ENCODE assay signal across 12 mouse cellular contexts in the genomic region with DNA sequence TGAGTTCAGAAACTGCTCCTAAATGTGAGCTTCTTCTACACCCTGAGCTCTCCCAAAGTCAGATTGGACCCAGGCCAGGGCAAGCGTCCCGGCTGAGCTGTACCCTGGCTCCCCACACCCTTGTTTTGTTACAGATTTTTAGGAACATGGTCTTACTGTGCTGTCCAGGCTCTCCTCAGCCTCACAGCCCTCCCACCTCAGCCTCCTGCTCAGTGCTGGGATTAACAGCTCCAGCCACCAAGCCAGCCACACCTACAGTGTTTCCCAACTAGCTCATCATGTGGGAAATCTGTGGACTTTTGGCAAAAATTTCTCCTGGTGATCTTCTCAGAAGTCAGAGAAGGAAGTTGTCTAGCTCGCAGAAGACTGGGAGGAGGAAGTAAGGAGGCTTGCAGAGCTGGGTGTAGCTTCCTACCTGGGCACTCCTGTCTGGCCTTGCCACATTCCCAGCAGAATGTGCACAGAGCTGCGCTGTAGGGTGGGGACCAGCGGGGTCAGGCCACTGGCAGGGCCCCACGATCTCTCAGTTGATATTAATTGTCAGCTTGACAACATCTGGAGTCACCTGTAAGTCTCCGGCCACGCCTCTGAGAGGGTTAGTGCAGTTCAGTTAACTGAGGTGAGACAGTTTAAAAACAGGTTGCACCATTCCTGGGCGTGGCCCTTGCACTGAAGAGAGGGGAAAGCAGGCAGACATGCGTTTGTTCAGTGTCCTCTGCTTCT. TPM values are rescaled to one million over a fixed set of nuclear protein-coding genes. Genes with fewer than 3 reads are reported as not detected.
DNase-seq lines count a peak whose midpoint lies in the region; ATAC-seq and TF ChIP-seq lines count a peak whose summit lies in the region.
"Had no signal": no experiment of that assay in that cellular context is flagged by ENCODE, and none has a peak within 500 bp of the region (broad histone marks: within the 10 kb centered on the region; RNA-seq: fewer than 3 reads in every experiment).

No protein-coding gene starts in this region.

- 38% methylated on average over 10 of the region's 10 CpGs for WGBS in bone marrow, adult 2 months
- 84% methylated on average over 10 of the region's 10 CpGs for WGBS in heart, embryonic 15.5 days
- WGBS in midbrain, embryonic 14.5 days: 95% methylated on average over 10 of the region's 10 CpGs

- no peak overlapping the region for H3K9ac ChIP-seq in heart, embryonic 15.5 days
- H3K9ac ChIP-seq in midbrain, embryonic 14.5 days (replicated peaks; ENCODE audit: low read length): no peak overlapping the region
- H3K9ac ChIP-seq: forebrain, embryonic 13.5 days had no signal

- TF ChIP-seq CTCF in bone marrow, adult 2 months (IDR thresholded peaks at IDR 0.05; ENCODE audit: control insufficient read depth, insufficient read depth, low read length): no peak

- H3K9me3 ChIP-seq in heart, embryonic 15.5 days (replicated peaks): no peaks in the 10 kb centered on the region
- H3K9me3 ChIP-seq in midbrain, embryonic 14.5 days (ENCODE audit: control insufficient read depth, low read length): no peaks in the 10 kb centered on the region
- H3K9me3 ChIP-seq: forebrain, embryonic 13.5 days had no signal

- no peak overlapping the region for H3K4me3 ChIP-seq in bone marrow, adult 2 months (replicated peaks; ENCODE audit: control insufficient read depth, low read depth, low read length)
- H3K4me3 ChIP-seq in heart, embryonic 15.5 days: no peak overlapping the region
- H3K4me3 ChIP-seq in midbrain, embryonic 14.5 days (replicated peaks; ENCODE audit: low read depth, low read length): no peak overlapping the region
- H3K4me3 ChIP-seq: forebrain, embryonic 13.5 days had no signal

- TF ChIP-seq POLR2A in bone marrow, adult 2 months (IDR thresholded peaks at IDR 0.05; ENCODE audit: borderline replicate concordance, control insufficient read depth, low read depth, low read length): no peak

- H3K4me2 ChIP-seq in heart, embryonic 15.5 days: no peak overlapping the region
- H3K4me2 ChIP-seq in midbrain, embryonic 14.5 days (ENCODE audit: low read length): no peak overlapping the region
- H3K4me2 ChIP-seq: forebrain, embryonic 13.5 days had no signal

- no peak for ATAC-seq in heart, embryonic 15.5 days (replicated peaks; ENCODE audit: insufficient number of reproducible peaks, insufficient read depth, low FRiP score, low read depth)
- no peak for ATAC-seq in midbrain, embryonic 14.5 days (ENCODE audit: low FRiP score, low TSS enrichment)
- ATAC-seq: forebrain, embryonic 13.5 days; Patski had no signal

- peaks cover 4% of the 10 kb centered on the region for H3K4me1 ChIP-seq in bone marrow, adult 2 months (ENCODE audit: control insufficient read depth, insufficient read depth, low read length)
- peaks cover 37% of the 10 kb centered on the region for H3K4me1 ChIP-seq in heart, embryonic 15.5 days (replicated peaks)
- H3K4me1 ChIP-seq in midbrain, embryonic 14.5 days (ENCODE audit: control insufficient read depth, insufficient read depth, low read length): no peaks in the 10 kb centered on the region
- H3K4me1 ChIP-seq: forebrain, embryonic 13.5 days had no signal

- H3K27me3 ChIP-seq in heart, embryonic 15.5 days: no peaks in the 10 kb centered on the region
- H3K27me3 ChIP-seq in midbrain, embryonic 14.5 days (ENCODE audit: control insufficient read depth, insufficient read depth, low read length): no peaks in the 10 kb centered on the region
- H3K27me3 ChIP-seq: forebrain, embryonic 13.5 days; Patski had no signal

- peak; percentile 55 for DNase-seq in adrenal gland, postnatal 10 days
- no peak for DNase-seq in adrenal gland, postnatal 4 days (ENCODE audit: low spot score in 2 of 2)
- peak; percentile 67 for DNase-seq in lung, postnatal 14 days
- DNase-seq in midbrain, embryonic 14.5 days: no peak
- DNase-seq in frontal cortex, adult 2 months (ENCODE audit: extremely low spot score in 1 of 2, low spot score in 1 of 2): no peak
- DNase-seq in kidney, postnatal 36 days: no peak
- DNase-seq: cerebellum, adult 8-10 months; kidney, adult 8-10 months had no signal

- H3K36me3 ChIP-seq in heart, embryonic 15.5 days: peaks cover 40% of the 10 kb centered on the region
- peaks cover 96% of the 10 kb centered on the region for H3K36me3 ChIP-seq in midbrain, embryonic 14.5 days (ENCODE audit: control insufficient read depth, insufficient read depth, low read length)

- H3K27ac ChIP-seq in bone marrow, adult 2 months (ENCODE audit: control insufficient read depth, insufficient read depth, low read depth, low read length, poor library complexity): peak overlapping the region; percentile 84
- H3K27ac ChIP-seq in heart, embryonic 15.5 days: peak overlapping the region; percentile 35; the same call in 1 of the 2 replicates
- H3K27ac ChIP-seq in midbrain, embryonic 14.5 days (replicated peaks; ENCODE audit: low read depth, low read length): no peak overlapping the region
- H3K27ac ChIP-seq: forebrain, embryonic 13.5 days had no signal

RNA-seq across cellular contexts. Expression of a gene that starts 16.9 kb away (rescaled TPM):
- 10 to 100 TPM; 27.3 to 28.2 TPM for total RNA-seq in adrenal gland, postnatal 10 days (2021)
- total RNA-seq in adrenal gland, postnatal 4 days (2021): 10 to 100 TPM; 36.9 to 37.8 TPM
- 3.4 and 5.6 TPM in 2 replicates for polyA plus RNA-seq in bone marrow, adult 2 months (2011; ENCODE audit: insufficient read depth, insufficient read length, low replicate concordance, missing spikeins)
- polyA plus RNA-seq in heart, embryonic 15.5 days (2015; fragmentation: Nextera tagmentation; extraction: Ambion mirVana): 11.6 and 16.3 TPM in 2 replicates
- 9.5 and 9.8 TPM in 2 replicates for polyA plus RNA-seq in midbrain, embryonic 14.5 days (2014; fragmentation: Nextera tagmentation; extraction: Ambion mirVana)
- 11.8 and 13.0 TPM in 2 replicates for polyA plus RNA-seq in frontal cortex, adult 2 months (2012; rRNA removed)

RNA-seq across cellular contexts. Expression of a gene that starts 25.3 kb away (rescaled TPM):
- under 1 TPM; 0.45 to 0.67 TPM for total RNA-seq in adrenal gland, postnatal 10 days (2021)
- under 1 TPM; 0.50 to 0.62 TPM for total RNA-seq in adrenal gland, postnatal 4 days (2021)
- 0.97 and 2.3 TPM in 2 replicates for polyA plus RNA-seq in bone marrow, adult 2 months (2011; ENCODE audit: insufficient read depth, insufficient read length, low replicate concordance, missing spikeins)
- polyA plus RNA-seq in heart, embryonic 15.5 days (2015; fragmentation: Nextera tagmentation; extraction: Ambion mirVana): not detected in 2 replicates
- polyA plus RNA-seq in midbrain, embryonic 14.5 days (2014; fragmentation: Nextera tagmentation; extraction: Ambion mirVana): 0.16 and 0.43 TPM in 2 replicates
- polyA plus RNA-seq in frontal cortex, adult 2 months (2012; rRNA removed): 0.46 and 0.55 TPM in 2 replicates
- polyA plus RNA-seq: forebrain, embryonic 13.5 days had no signal

RNA-seq across cellular contexts. Expression of a gene that starts 29.5 kb away (rescaled TPM):
- total RNA-seq in adrenal gland, postnatal 10 days (2021): 100 to 1,000 TPM in 1 of 2 experiments, 10 to 100 TPM in 1; 98.0 to 102 TPM
- total RNA-seq in adrenal gland, postnatal 4 days (2021): 10 to 100 TPM; 59.8 to 65.6 TPM
- 11.2 and 25.5 TPM in 2 replicates for polyA plus RNA-seq in bone marrow, adult 2 months (2011; ENCODE audit: insufficient read depth, insufficient read length, low replicate concordance, missing spikeins)
- polyA plus RNA-seq in heart, embryonic 15.5 days (2015; fragmentation: Nextera tagmentation; extraction: Ambion mirVana): 26.6 and 29.0 TPM in 2 replicates
- polyA plus RNA-seq in midbrain, embryonic 14.5 days (2014; fragmentation: Nextera tagmentation; extraction: Ambion mirVana): 43.6 and 44.4 TPM in 2 replicates
- polyA plus RNA-seq in frontal cortex, adult 2 months (2012; rRNA removed): 30.8 and 34.1 TPM in 2 replicates

RNA-seq across cellular contexts. Expression of a gene that starts 34.2 kb away (rescaled TPM):
- total RNA-seq in adrenal gland, postnatal 10 days (2021): 10 to 100 TPM; 32.9 to 35.0 TPM
- total RNA-seq in adrenal gland, postnatal 4 days (2021): 10 to 100 TPM; 27.3 to 27.5 TPM
- 15.3 and 23.6 TPM in 2 replicates for polyA plus RNA-seq in bone marrow, adult 2 months (2011; ENCODE audit: insufficient read depth, insufficient read length, low replicate concordance, missing spikeins)
- polyA plus RNA-seq in heart, embryonic 15.5 days (2015; fragmentation: Nextera tagmentation; extraction: Ambion mirVana): 34.5 and 38.8 TPM in 2 replicates
- 92.9 and 100 TPM in 2 replicates for polyA plus RNA-seq in midbrain, embryonic 14.5 days (2014; fragmentation: Nextera tagmentation; extraction: Ambion mirVana)
- 52.0 and 56.0 TPM in 2 replicates for polyA plus RNA-seq in frontal cortex, adult 2 months (2012; rRNA removed)

RNA-seq across cellular contexts. Expression of a gene that starts 42.3 kb away (rescaled TPM):
- 1 to 10 TPM; 6.6 to 7.1 TPM for total RNA-seq in adrenal gland, postnatal 10 days (2021)
- total RNA-seq in adrenal gland, postnatal 4 days (2021): 10 to 100 TPM; 10.3 to 11.9 TPM
- 12.6 and 14.3 TPM in 2 replicates for polyA plus RNA-seq in bone marrow, adult 2 months (2011; ENCODE audit: insufficient read depth, insufficient read length, low replicate concordance, missing spikeins)
- polyA plus RNA-seq in heart, embryonic 15.5 days (2015; fragmentation: Nextera tagmentation; extraction: Ambion mirVana): 16.6 and 20.0 TPM in 2 replicates
- 19.2 and 19.6 TPM in 2 replicates for polyA plus RNA-seq in midbrain, embryonic 14.5 days (2014; fragmentation: Nextera tagmentation; extraction: Ambion mirVana)
- 5.6 and 7.8 TPM in 2 replicates for polyA plus RNA-seq in frontal cortex, adult 2 months (2012; rRNA removed)

Comparison
In these comparisons a context has a peak if more than half of its experiments do, and no peak if none do; other contexts are left out.
1. DNase-seq: peak in adrenal gland, postnatal 10 days (single experiment) and lung, postnatal 14 days (single experiment); none in adrenal gland, postnatal 4 days (0 of 2), midbrain, embryonic 14.5 days (single experiment), frontal cortex, adult 2 months (0 of 2) and kidney, postnatal 36 days (0 of 2).